Mouse (Mus musculus): Measurements from ENCODE around the gene Mrpl41.
A peak's percentile ranks its signal among the peaks of the same experiment; 100 is the strongest.
"Not testable (repeated sequence)": the region's sequence is repeated elsewhere in the genome, so short reads cannot be mapped to it uniquely, and the experiment has no call there.

Mrpl41 gene

DNA sequence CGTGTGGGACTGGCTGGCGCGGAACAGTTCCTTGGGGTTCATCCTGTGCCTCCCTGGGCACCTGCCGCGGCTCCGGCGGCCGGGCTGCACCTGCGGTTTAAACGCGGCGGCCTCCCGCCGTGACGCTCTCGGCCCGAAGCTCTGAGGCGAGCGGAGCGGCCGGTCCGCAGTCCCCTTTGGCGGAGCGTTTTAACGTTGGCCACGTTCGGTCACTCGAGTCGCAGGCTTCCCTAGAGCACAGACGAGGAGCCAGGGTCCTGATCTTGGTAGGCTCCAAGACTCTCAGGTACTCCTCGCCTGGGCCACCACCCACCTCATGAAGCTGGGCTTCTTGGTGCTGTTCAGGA is 24.7 kb downstream of the Mrpl41 start:
- H3K4me1 ChIP-seq (replicated peaks; ENCODE audit: low read depth, low read length) = peaks cover 55% of the 10 kb centered on the region
- TF ChIP-seq POU5F1 (IDR thresholded peaks at IDR 0.05; ENCODE audit: borderline replicate concordance, low read length) (no peak), CTCF (conservative IDR thresholded peaks at IDR 0.05; ENCODE audit: low read length) (no peak)
- H3K9me3 ChIP-seq (ENCODE audit: low read length) = no peaks in the 10 kb centered on the region
- 0 out of 2 replicates have a peak, but pooled peaks cover 2% of the 10 kb centered on the region for H3K27me3 ChIP-seq (ENCODE audit: insufficient read depth, low read length)
- peaks cover 44% of the 10 kb centered on the region for H3K36me3 ChIP-seq (ENCODE audit: insufficient read depth, low read length)
- peak overlapping the region; percentile 97 for H3K4me3 ChIP-seq (replicated peaks; ENCODE audit: low read length)

DNA sequence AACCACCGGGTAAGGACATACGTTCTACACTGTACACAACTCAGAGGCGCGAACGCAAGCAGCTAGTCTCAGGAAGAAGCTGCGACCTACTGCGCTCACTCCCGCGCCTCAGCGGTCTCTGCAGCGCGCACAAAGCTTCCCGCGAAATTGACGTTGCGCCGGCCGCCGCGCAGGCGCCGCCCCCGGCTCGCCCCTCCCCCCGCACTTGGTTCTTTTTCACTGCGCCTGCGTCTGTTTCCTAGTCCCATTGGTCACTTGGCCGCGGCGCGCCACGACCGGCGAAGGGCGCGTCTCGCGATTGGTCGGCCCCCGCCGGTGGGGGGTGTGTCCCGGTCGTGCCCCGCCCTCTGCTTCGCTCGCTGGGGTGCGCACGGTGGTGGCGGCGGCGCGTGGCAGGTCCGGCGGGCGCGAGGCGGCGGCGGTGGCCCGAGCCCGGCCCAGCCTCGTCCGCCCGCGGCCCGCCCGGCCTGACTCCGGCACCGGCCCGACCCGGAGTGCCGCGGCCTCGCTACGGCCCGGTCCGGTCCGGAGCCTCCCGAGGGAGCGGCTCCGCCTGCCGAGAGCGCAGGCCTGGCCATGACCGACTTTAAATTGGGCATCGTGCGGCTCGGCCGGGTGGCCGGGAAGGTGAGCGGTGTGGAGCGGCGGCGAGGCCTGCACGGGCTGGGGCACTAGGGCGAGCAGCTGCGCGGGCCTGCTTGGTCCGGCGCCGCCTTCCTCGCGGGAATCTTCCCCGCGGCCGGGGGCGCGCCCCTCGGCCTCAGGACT is 25.3 kb downstream of the Mrpl41 start, which contains the start of gene Zmynd19:
Gene Zmynd19 (plus strand): TSS at position 372 of the 768 bp plus-strand sequence.
- H3K4me1 ChIP-seq (replicated peaks; ENCODE audit: low read depth, low read length) = peaks cover 50% of the 10 kb centered on the region
- H3K4me3 ChIP-seq (replicated peaks; ENCODE audit: low read length) = peak within 1 kb of the TSS; percentile 97
- H3K27me3 ChIP-seq (ENCODE audit: insufficient read depth, low read length) = 0 out of 2 replicates have a peak, but pooled peaks cover 2% of the 10 kb centered on the region
- peaks cover 38% of the 10 kb centered on the region for H3K36me3 ChIP-seq (ENCODE audit: insufficient read depth, low read length)
- H3K9me3 ChIP-seq (ENCODE audit: low read length) = no peaks in the 10 kb centered on the region
- TF ChIP-seq CTCF (conservative IDR thresholded peaks at IDR 0.05; ENCODE audit: low read length) (no peak), NANOG (IDR thresholded peaks at IDR 0.05; ENCODE audit: borderline replicate concordance, low read length) (no peak), POU5F1 (IDR thresholded peaks at IDR 0.05; ENCODE audit: borderline replicate concordance, low read length) (no peak)

DNA sequence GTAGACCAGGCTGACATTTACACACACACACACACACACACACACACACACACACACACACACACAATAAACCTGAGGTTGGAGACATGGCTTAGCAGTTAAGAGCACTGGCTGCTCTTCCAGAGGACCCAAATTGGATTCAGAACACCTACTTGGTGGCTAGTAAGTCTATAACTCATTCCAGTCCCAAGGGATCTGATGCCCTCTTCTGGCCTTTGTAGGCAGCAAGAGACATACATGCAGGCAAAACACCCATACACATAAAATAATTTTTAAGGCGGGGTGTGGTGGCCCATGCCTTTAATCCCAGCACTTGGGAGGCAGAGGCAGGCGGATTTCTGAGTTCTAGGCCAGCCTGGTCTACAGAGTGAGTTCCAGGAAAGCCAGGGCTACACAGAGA is 30.6 kb downstream of the Mrpl41 start:
- H3K4me1 ChIP-seq (replicated peaks; ENCODE audit: low read depth, low read length); H3K4me3 ChIP-seq (replicated peaks; ENCODE audit: low read length); H3K9me3 ChIP-seq (ENCODE audit: low read length); H3K36me3 ChIP-seq (ENCODE audit: insufficient read depth, low read length): not testable (repeated sequence)
- peaks cover 10% of the 10 kb centered on the region; the same call in 1 of the 2 replicates for H3K27me3 ChIP-seq (ENCODE audit: insufficient read depth, low read length)

DNA sequence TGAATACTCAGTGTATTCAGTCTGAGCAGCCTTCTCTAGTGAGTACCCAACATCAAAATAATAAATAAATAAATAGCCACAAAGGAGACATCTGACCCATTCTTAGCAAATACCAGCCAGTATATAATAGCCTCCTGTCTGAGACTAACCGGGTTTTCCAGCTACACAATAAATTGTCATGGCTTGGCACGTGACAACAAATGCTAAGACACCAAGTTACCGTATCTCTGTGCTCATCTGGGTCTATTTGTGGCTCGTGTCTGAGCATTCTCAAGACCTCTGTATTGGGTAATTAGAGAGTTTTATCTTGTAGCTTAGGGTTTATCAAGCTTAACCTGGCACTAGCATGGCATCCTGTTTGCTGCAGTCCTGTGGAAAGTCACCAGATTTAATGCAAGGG is 32.8 kb downstream of the Mrpl41 start:
- H3K27me3 ChIP-seq (ENCODE audit: insufficient read depth, low read length) = peaks cover 23% of the 10 kb centered on the region
- no peaks in the 10 kb centered on the region for H3K4me1 ChIP-seq (replicated peaks; ENCODE audit: low read depth, low read length)
- no peak for TF ChIP-seq NANOG (IDR thresholded peaks at IDR 0.05; ENCODE audit: borderline replicate concordance, low read length)
- TF ChIP-seq POU5F1 (IDR thresholded peaks at IDR 0.05; ENCODE audit: borderline replicate concordance, low read length) = no peak
- TF ChIP-seq CTCF (conservative IDR thresholded peaks at IDR 0.05; ENCODE audit: low read length) = no peak
- no peaks in the 10 kb centered on the region for H3K9me3 ChIP-seq (ENCODE audit: low read length)
- H3K36me3 ChIP-seq (ENCODE audit: insufficient read depth, low read length) = no peaks in the 10 kb centered on the region
- no peak overlapping the region for H3K4me3 ChIP-seq (replicated peaks; ENCODE audit: low read length)

DNA sequence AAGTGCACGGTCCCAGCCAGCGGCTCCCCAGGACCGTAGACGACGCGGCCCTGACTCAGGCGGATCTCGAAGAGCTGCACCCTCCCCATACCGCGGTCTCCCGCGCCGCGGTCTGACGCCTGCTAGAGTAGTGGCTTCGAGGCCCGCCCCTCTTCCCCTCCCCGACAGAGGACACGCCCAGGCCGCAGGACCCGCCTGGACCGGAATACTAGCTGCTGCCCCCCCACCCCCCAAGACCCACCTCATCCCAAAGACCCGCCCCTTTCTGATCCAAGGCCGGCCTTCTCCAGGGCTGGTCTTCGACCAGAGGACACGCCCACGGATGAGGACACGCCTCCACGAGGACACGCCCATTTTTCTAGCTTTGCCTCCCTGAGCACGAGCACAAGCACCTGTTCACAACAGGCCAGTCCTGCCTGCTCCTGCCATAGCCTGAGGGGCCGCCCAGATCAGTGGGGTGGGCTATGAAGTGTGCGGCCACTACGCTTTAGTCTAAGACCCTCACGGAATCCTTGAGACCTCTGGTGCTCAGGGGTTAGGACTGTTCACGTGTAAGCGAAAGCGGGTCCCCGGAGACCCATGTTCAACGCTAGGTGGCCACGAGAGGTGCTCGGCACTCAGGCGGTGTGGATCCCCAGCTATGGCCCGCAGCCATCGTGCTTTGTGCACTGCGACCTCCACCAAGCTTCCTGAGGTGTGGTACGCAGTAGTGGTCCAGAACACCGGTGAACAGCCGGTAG is 39.7 kb downstream of the Mrpl41 start, which contains the start of gene Arrdc1:
Gene Arrdc1 (minus strand): TSS at position 196 of the 740 bp plus-strand sequence.
- H3K27me3 ChIP-seq (ENCODE audit: insufficient read depth, low read length) = peaks cover 38% of the 10 kb centered on the region
- peaks cover 19% of the 10 kb centered on the region for H3K4me1 ChIP-seq (replicated peaks; ENCODE audit: low read depth, low read length)
- TF ChIP-seq CTCF (conservative IDR thresholded peaks at IDR 0.05; ENCODE audit: low read length) (peak; percentile 36), POU5F1 (IDR thresholded peaks at IDR 0.05; ENCODE audit: borderline replicate concordance, low read length) (no peak)
- H3K9me3 ChIP-seq (ENCODE audit: low read length) = no peaks in the 10 kb centered on the region
- H3K4me3 ChIP-seq (replicated peaks; ENCODE audit: low read length) = peak within 1 kb of the TSS; percentile 92
- no peaks in the 10 kb centered on the region for H3K36me3 ChIP-seq (ENCODE audit: insufficient read depth, low read length)

DNA sequence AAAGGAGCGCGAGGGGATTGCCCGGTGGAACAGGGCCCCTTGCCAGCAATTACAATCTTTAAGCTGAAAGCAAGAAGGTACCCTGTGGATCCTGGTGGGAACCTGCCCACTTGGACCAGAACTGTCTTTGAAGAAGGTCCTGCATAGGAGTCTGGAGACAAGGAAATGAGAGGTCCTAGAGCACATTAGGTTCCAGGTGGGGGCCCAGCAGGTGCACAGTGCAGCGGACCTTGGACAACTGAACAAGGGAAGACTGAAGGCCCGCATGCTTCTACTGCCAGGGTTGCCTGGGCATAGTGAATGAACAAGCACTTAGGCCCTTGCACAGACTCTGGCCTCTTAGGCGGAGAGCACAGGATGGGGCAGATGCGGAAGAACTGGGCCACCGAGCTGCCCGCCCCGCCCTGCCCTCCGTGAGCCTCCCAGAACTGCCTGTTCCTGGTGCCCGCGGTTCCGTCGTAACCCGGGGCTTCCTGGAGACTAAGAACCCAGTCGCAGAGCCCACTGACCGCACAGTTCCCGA is 40.4 kb downstream of the Mrpl41 start:
- H3K36me3 ChIP-seq (ENCODE audit: insufficient read depth, low read length) = no peaks in the 10 kb centered on the region
- peak overlapping the region; percentile 92 for H3K4me3 ChIP-seq (replicated peaks; ENCODE audit: low read length)
- no peak for TF ChIP-seq POU5F1 (IDR thresholded peaks at IDR 0.05; ENCODE audit: borderline replicate concordance, low read length)
- no peak for TF ChIP-seq NANOG (IDR thresholded peaks at IDR 0.05; ENCODE audit: borderline replicate concordance, low read length)
- no peak for TF ChIP-seq CTCF (conservative IDR thresholded peaks at IDR 0.05; ENCODE audit: low read length)
- H3K9me3 ChIP-seq (ENCODE audit: low read length) = no peaks in the 10 kb centered on the region
- peaks cover 33% of the 10 kb centered on the region for H3K27me3 ChIP-seq (ENCODE audit: insufficient read depth, low read length)
- H3K4me1 ChIP-seq (replicated peaks; ENCODE audit: low read depth, low read length) = peaks cover 26% of the 10 kb centered on the region

DNA sequence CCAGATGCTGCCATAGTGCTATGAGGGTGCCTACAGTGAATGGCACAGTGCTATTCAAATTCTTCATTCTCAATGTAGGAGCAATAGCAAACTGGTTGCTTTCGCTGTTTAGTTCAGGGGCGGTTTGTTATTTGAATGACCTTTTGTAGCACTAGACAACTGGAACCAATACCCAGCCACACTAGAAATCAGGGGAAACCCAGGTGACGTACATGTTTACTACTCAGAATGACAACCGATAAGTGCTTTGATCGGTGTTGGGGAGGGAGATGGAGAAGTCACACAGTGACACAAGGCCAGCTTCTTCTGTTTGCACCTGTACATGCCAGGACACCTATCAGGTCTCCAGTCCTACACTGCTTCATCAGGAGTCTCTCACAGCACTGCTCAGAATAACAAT is 45.3 kb downstream of the Mrpl41 start:
- Histone ChIP-seq H3K4me1 (replicated peaks; ENCODE audit: low read depth, low read length) (peaks cover 43% of the 10 kb centered on the region), H3K4me3 (replicated peaks; ENCODE audit: low read length) (no peak overlapping the region), H3K9me3 (ENCODE audit: low read length) (no peaks in the 10 kb centered on the region), H3K36me3 (ENCODE audit: insufficient read depth, low read length) (peaks cover 16% of the 10 kb centered on the region), H3K27me3 (ENCODE audit: insufficient read depth, low read length) (peaks cover 15% of the 10 kb centered on the region)
- TF ChIP-seq POU5F1 (IDR thresholded peaks at IDR 0.05; ENCODE audit: borderline replicate concordance, low read length) (no peak), NANOG (IDR thresholded peaks at IDR 0.05; ENCODE audit: borderline replicate concordance, low read length) (no peak), CTCF (conservative IDR thresholded peaks at IDR 0.05; ENCODE audit: low read length) (no peak)

DNA sequence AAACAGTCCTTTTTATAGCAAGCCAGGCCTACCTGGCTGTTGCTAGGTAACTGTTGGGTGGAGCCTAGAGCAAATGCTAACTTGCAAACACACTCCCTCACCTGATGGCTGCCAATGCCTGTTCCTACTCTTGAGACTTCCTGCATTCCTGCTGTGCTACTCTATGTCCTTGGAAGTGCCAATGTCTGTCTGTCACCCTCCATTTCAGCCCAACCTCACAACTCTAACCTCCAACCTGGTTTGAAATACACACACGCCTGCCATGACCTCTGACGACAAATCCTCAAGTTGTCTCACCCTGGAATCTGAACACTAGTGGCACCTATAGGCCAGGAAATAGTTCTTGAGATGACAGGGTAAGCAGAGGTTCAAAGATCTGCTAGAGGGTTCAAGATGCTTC is 45.8 kb downstream of the Mrpl41 start:
- H3K27me3 ChIP-seq (ENCODE audit: insufficient read depth, low read length) = peaks cover 11% of the 10 kb centered on the region
- peaks cover 16% of the 10 kb centered on the region for H3K36me3 ChIP-seq (ENCODE audit: insufficient read depth, low read length)
- H3K9me3 ChIP-seq (ENCODE audit: low read length) = no peaks in the 10 kb centered on the region
- H3K4me1 ChIP-seq (replicated peaks; ENCODE audit: low read depth, low read length) = peaks cover 39% of the 10 kb centered on the region
- TF ChIP-seq NANOG (IDR thresholded peaks at IDR 0.05; ENCODE audit: borderline replicate concordance, low read length) (no peak), CTCF (conservative IDR thresholded peaks at IDR 0.05; ENCODE audit: low read length) (no peak), POU5F1 (IDR thresholded peaks at IDR 0.05; ENCODE audit: borderline replicate concordance, low read length) (no peak)
- H3K4me3 ChIP-seq (replicated peaks; ENCODE audit: low read length) = no peak overlapping the region

Measured in E14TG2a.4 (cell line).